Mouse (Mus musculus) G1E (cell line): Measurements from ENCODE around the gene Six4. TPM values are rescaled to one million over a fixed set of nuclear protein-coding genes. Genes with fewer than 3 reads are reported as not detected.
A peak's percentile ranks its signal among the peaks of the same experiment; 100 is the strongest.

Experiments
- ATAC-seq: 2 replicates; pipeline ENCODE4 v1.8.0; 2016; ENCODE audit warnings: mild to moderate bottlenecking; ENCODE audit not compliant: insufficient number of reproducible peaks, poor library complexity, low FRiP score, severe bottlenecking; ENCODE audit errors: extremely low read depth
- DNase-seq: peaks from one replicate; pipeline ENCODE4 v3.0.0; 2012; ENCODE audit warnings: low spot score
- H3K27me3 ChIP-seq: 2 replicates; pipeline ENCODE4 v1.6.1; 2012; ENCODE audit warnings: mild to moderate bottlenecking, low read length, inconsistent platforms; ENCODE audit not compliant: insufficient read depth
- H3K36me3 ChIP-seq: replicated peaks from 2 replicates; pipeline ENCODE3; 2012; ENCODE audit warnings: mild to moderate bottlenecking, inconsistent platforms
- H3K4me1 ChIP-seq: 2 replicates; pipeline ENCODE4 v1.6.1; 2012; ENCODE audit warnings: low read depth, low read length, inconsistent platforms, mixed read lengths; ENCODE audit not compliant: insufficient read depth
- H3K4me3 ChIP-seq: 2 replicates; pipeline ENCODE4 v1.5.1; 2012; ENCODE audit warnings: low read depth, mild to moderate bottlenecking, inconsistent platforms, low read length, moderate library complexity, mixed read lengths
- H3K9me3 ChIP-seq: replicated peaks from 2 replicates; pipeline ENCODE4 v1.6.1; 2012; ENCODE audit warnings: inconsistent platforms
- CTCF ChIP-seq: IDR thresholded peaks from 2 replicates; pipeline ENCODE4 v1.5.1; 2012; ENCODE audit warnings: low read depth, low read length, inconsistent platforms, mixed read lengths
- GATA1 ChIP-seq: IDR thresholded peaks from 2 replicates; pipeline ENCODE4 v1.6.1; 2012; ENCODE audit warnings: borderline replicate concordance, low read length, inconsistent platforms, mixed read lengths
- GATA2 ChIP-seq: IDR thresholded peaks from 2 replicates; pipeline ENCODE4 v1.6.1; 2012; ENCODE audit warnings: low read depth, low read length, inconsistent platforms, borderline replicate concordance
- POLR2AphosphoS5 ChIP-seq: IDR thresholded peaks from 2 replicates; pipeline ENCODE4 v1.6.1; 2012; ENCODE audit warnings: low read depth, low read length, inconsistent platforms; ENCODE audit not compliant: insufficient replicate concordance
- TAL1 ChIP-seq: conservative IDR thresholded peaks from 2 replicates; pipeline ENCODE4 v1.6.1; 2012; ENCODE audit warnings: low read depth, low read length, inconsistent platforms, mixed read lengths
- polyA plus RNA-seq: library from polyadenylated mRNA; stranded (reverse); fragments of >175 nt; gene quantifications from 2 replicates; pipeline ENCODE4 v1.2.3, GENCODE M21; 2012
- total RNA-seq, 2 experiments: library from RNA; stranded (forward) in 1 of 2; stranded (reverse) in 1 of 2; fragments of 200-1000 nt in 1 of 2; fragments of >200 nt in 1 of 2; fragmentation: Nextera tagmentation in 1 of 2; gene quantifications; 2 replicates each; pipeline ENCODE4 v1.2.3; 2014 to 2017

Gene Six4
- total and polyA plus RNA-seq, 3 experiments = 0.73 to 11.3 (median 3.2) TPM

GRCm38 (mm10) chr12:73060805-73061410, 52.3 kb downstream of the Six4 start:
- Histone ChIP-seq H3K4me3 (no peak overlapping the region), H3K9me3 (no peaks in the 10 kb centered on the region), H3K4me1 (peaks cover 3% of the 10 kb centered on the region), H3K36me3 (no peaks in the 10 kb centered on the region), H3K27me3 (peaks cover 14% of the 10 kb centered on the region)
- DNase-seq = no peak
- ATAC-seq = no peak
- TF ChIP-seq TAL1 (no peak), GATA2 (no peak), CTCF (no peak), GATA1 (no peak), POLR2AphosphoS5 (no peak)

GRCm38 (mm10) chr12:73057492-73057891, 55.8 kb downstream of the Six4 start:
- Histone ChIP-seq H3K4me1 (peaks cover 28% of the 10 kb centered on the region), H3K9me3 (no peaks in the 10 kb centered on the region), H3K4me3 (no peak overlapping the region), H3K36me3 (no peaks in the 10 kb centered on the region), H3K27me3 (peaks cover 40% of the 10 kb centered on the region)
- ATAC-seq = no peak
- DNase-seq = no peak
- TF ChIP-seq POLR2AphosphoS5 (no peak), GATA1 (no peak), TAL1 (no peak), CTCF (no peak), GATA2 (no peak)

GRCm38 (mm10) chr12:73055451-73055850, 57.8 kb downstream of the Six4 start:
- H3K4me1 ChIP-seq = peaks cover 37% of the 10 kb centered on the region
- ATAC-seq (no peak), DNase-seq (no peak)
- H3K27me3 ChIP-seq = peaks cover 55% of the 10 kb centered on the region
- no peaks in the 10 kb centered on the region for H3K36me3 ChIP-seq
- no peaks in the 10 kb centered on the region for H3K9me3 ChIP-seq
- H3K4me3 ChIP-seq = no peak overlapping the region
- TF ChIP-seq CTCF = no peak
- no peak for TF ChIP-seq GATA2
- TF ChIP-seq TAL1 = no peak
- no peak for TF ChIP-seq POLR2AphosphoS5
- no peak for TF ChIP-seq GATA1

- TF ChIP-seq TAL1 (no peak), GATA2 (no peak), CTCF (no peak), POLR2AphosphoS5 (no peak), GATA1 (no peak)
- Histone ChIP-seq H3K36me3 (no peaks in the 10 kb centered on the region), H3K9me3 (no peaks in the 10 kb centered on the region), H3K4me1 (peaks cover 37% of the 10 kb centered on the region), H3K4me3 (no peak overlapping the region), H3K27me3 (peaks cover 62% of the 10 kb centered on the region)
- DNase-seq (no peak), ATAC-seq (no peak)
These were observed 58.6 kb downstream of the Six4 start for GRCm38 (mm10) chr12:73054576-73055185.

GRCm38 (mm10) chr12:73053668-73054241, 59.5 kb downstream of the Six4 start, which contains the start of gene Six1:
TSS of gene Six1 (minus strand) at chr12:73053887.
- TF ChIP-seq TAL1 (no peak), CTCF (no peak), GATA1 (no peak), POLR2AphosphoS5 (no peak), GATA2 (no peak)
- Histone ChIP-seq H3K36me3 (no peaks in the 10 kb centered on the region), H3K9me3 (no peaks in the 10 kb centered on the region), H3K4me1 (peaks cover 37% of the 10 kb centered on the region), H3K27me3 (peaks cover 69% of the 10 kb centered on the region), H3K4me3 (peak within 1 kb of the TSS; percentile 73)
- ATAC-seq = peak; percentile 94
- peak; percentile 74 for DNase-seq

- no peaks in the 10 kb centered on the region for H3K9me3 ChIP-seq
- ATAC-seq (no peak), DNase-seq (no peak)
- peaks cover 37% of the 10 kb centered on the region for H3K4me1 ChIP-seq
- peak overlapping the region; percentile 73 for H3K4me3 ChIP-seq
- TF ChIP-seq POLR2AphosphoS5 (no peak), CTCF (no peak), GATA1 (no peak), TAL1 (no peak), GATA2 (no peak)
- H3K27me3 ChIP-seq = peaks cover 75% of the 10 kb centered on the region
- no peaks in the 10 kb centered on the region for H3K36me3 ChIP-seq
These were observed 60.3 kb downstream of the Six4 start for GRCm38 (mm10) chr12:73052651-73053591.
